Mouse (Mus musculus) gastrocnemius, postnatal 4 days (tissue): Measurements from ENCODE around the gene Pkp1. TPM values are rescaled to one million over a fixed set of nuclear protein-coding genes. Genes with fewer than 3 reads are reported as not detected.

ENCODE experiments used
- DNase-seq, 2 experiments: peaks; one replicate each; pipeline ENCODE4 v3.0.0; 2021 to 2022; ENCODE audit warnings: low spot score in 2 of 2, mixed read lengths in 2 of 2
- total RNA-seq, 2 experiments: library from RNA; stranded (reverse); gene quantifications; 2 replicates each; pipeline ENCODE4 v1.2.3; 2021

Pkp1 gene
- total RNA-seq, 2 experiments from 2014 or later, result 0.42 to 0.49 TPM

- no peak for DNase-seq
These were observed 9.6 kb downstream of the Pkp1 start for GRCm38 (mm10) chr1:135909381-135909780.

GRCm38 (mm10) chr1:135906736-135907135, 12.3 kb downstream of the Pkp1 start:
- DNase-seq, result no peak

- no peak for DNase-seq
These were observed 19.0 kb downstream of the Pkp1 start for GRCm38 (mm10) chr1:135899991-135900515.

- no peak for DNase-seq
These were observed 19.7 kb downstream of the Pkp1 start for GRCm38 (mm10) chr1:135899295-135899694.

- DNase-seq, result no peak
These were observed 23.6 kb downstream of the Pkp1 start for GRCm38 (mm10) chr1:135895367-135895766.

GRCm38 (mm10) chr1:135893377-135893776, 25.6 kb downstream of the Pkp1 start:
- no peak for DNase-seq

GRCm38 (mm10) chr1:135892764-135893163, 26.2 kb downstream of the Pkp1 start:
- no peak for DNase-seq

GRCm38 (mm10) chr1:135892233-135892632, 26.8 kb downstream of the Pkp1 start:
- DNase-seq, result no peak

- DNase-seq, result no peak
These were observed 27.4 kb downstream of the Pkp1 start for GRCm38 (mm10) chr1:135891424-135892216.

- no peak for DNase-seq
These were observed 29.4 kb downstream of the Pkp1 start for GRCm38 (mm10) chr1:135889461-135890185.

- DNase-seq, result peak in 1 of 2 experiments; percentile 46
These were observed 36.5 kb downstream of the Pkp1 start for GRCm38 (mm10) chr1:135882385-135883109.

GRCm38 (mm10) chr1:135877248-135877647, 41.8 kb downstream of the Pkp1 start:
- no peak for DNase-seq

- DNase-seq, result no peak
These were observed 46.0 kb downstream of the Pkp1 start for GRCm38 (mm10) chr1:135872991-135873390.

GRCm38 (mm10) chr1:135868570-135868969, 50.4 kb downstream of the Pkp1 start:
- DNase-seq, result no peak

GRCm38 (mm10) chr1:135865518-135866194, 53.4 kb downstream of the Pkp1 start:
- peak; percentile 81 to 87 for DNase-seq

GRCm38 (mm10) chr1:135864830-135865229, 54.2 kb downstream of the Pkp1 start:
- DNase-seq, result no peak

- DNase-seq, result no peak
These were observed 55.1 kb downstream of the Pkp1 start for GRCm38 (mm10) chr1:135863786-135864335.

- DNase-seq, result no peak
These were observed 56.4 kb downstream of the Pkp1 start for GRCm38 (mm10) chr1:135862561-135862960.

- no peak for DNase-seq
These were observed 56.9 kb downstream of the Pkp1 start for GRCm38 (mm10) chr1:135861980-135862552.

- no peak for DNase-seq
These were observed 57.9 kb downstream of the Pkp1 start for GRCm38 (mm10) chr1:135861091-135861490.
